Comparison of ENCODE assay signal across 8 mouse cellular contexts in the genomic region with DNA sequence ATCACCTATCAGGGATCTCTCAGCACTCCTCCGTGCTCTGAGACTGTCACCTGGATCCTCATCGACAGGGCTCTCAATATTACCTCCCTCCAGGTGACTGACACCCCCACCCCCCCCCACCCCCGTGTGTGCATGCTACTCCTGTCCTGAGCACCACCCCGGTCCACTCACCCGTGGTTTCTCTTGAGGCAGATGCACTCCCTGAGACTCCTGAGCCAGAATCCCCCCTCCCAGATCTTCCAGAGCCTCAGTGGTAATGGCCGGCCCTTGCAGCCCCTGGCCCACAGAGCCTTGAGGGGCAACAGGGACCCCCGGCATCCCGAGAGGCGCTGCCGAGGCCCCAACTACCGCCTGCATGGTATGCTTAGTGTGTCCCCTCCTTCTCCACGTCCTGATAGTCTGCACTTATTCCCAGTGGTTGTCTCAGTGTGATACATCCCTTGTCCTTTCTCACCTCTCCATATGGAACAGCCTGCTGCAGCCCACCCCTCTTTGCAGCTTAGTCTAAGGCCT. TPM values are rescaled to one million over a fixed set of nuclear protein-coding genes. Genes with fewer than 3 reads are reported as not detected.
A peak's percentile ranks its signal among the peaks of the same experiment; 100 is the strongest.
DNase-seq lines count a peak whose midpoint lies in the region; ATAC-seq and TF ChIP-seq lines count a peak whose summit lies in the region.

No protein-coding gene starts in this region.

- peak overlapping the region; percentile 98 for H3K4me2 ChIP-seq in lung, embryonic 15.5 days

- TF ChIP-seq CTCF in small intestine, adult 2 months (IDR thresholded peaks at IDR 0.05; ENCODE audit: extremely low read depth, insufficient read length, insufficient replicate concordance, low read depth, low read length) = no peak

- peak overlapping the region; percentile 79 for H3K27ac ChIP-seq in lung, embryonic 15.5 days
- H3K27ac ChIP-seq in limb, embryonic 10.5 days = peak overlapping the region; percentile 88
- peak overlapping the region; percentile 86 for H3K27ac ChIP-seq in small intestine, adult 2 months (ENCODE audit: insufficient read depth, low read depth, low read length)

- peaks cover 58% of the 10 kb centered on the region for H3K4me1 ChIP-seq in lung, embryonic 15.5 days
- peaks cover 74% of the 10 kb centered on the region for H3K4me1 ChIP-seq in limb, embryonic 10.5 days
- peaks cover 24% of the 10 kb centered on the region for H3K4me1 ChIP-seq in small intestine, adult 2 months (ENCODE audit: control insufficient read depth, insufficient read depth, insufficient read length, low read length)

- H3K4me3 ChIP-seq in lung, embryonic 15.5 days = peak overlapping the region; percentile 40
- H3K4me3 ChIP-seq in limb, embryonic 10.5 days = peak overlapping the region; percentile 81
- H3K4me3 ChIP-seq in small intestine, adult 2 months (ENCODE audit: low read depth, low read length) = no peak overlapping the region

- ATAC-seq in lung, embryonic 15.5 days (ENCODE audit: borderline replicate concordance, extremely low read depth, low FRiP score, low TSS enrichment) = no peak

- WGBS in lung, embryonic 15.5 days = 33% methylated on average over 12 of the region's 12 CpGs
- WGBS in limb, embryonic 10.5 days = 40% methylated on average over 12 of the region's 12 CpGs
- WGBS in small intestine, adult 2 months = 40% methylated on average over 12 of the region's 12 CpGs

- H3K9me3 ChIP-seq in lung, embryonic 15.5 days = no peaks in the 10 kb centered on the region
- H3K9me3 ChIP-seq in limb, embryonic 10.5 days (replicated peaks) = no peaks in the 10 kb centered on the region

- peak; percentile 3 for DNase-seq in adrenal gland, postnatal 10 days
- no peak for DNase-seq in adrenal gland, postnatal 14 days
- no peak for DNase-seq in lung, postnatal 36 days
- no peak for DNase-seq in limb, embryonic 10.5 days (ENCODE audit: low spot score)
- no peak for DNase-seq in T-cell, adult 2 months (ENCODE audit: low spot score)
- no peak for DNase-seq in left cerebral cortex, adult 11 months (ENCODE audit: low spot score)

- no peaks in the 10 kb centered on the region for H3K36me3 ChIP-seq in lung, embryonic 15.5 days
- H3K36me3 ChIP-seq in limb, embryonic 10.5 days = no peaks in the 10 kb centered on the region
- H3K36me3 ChIP-seq in small intestine, adult 2 months (ENCODE audit: control insufficient read depth, insufficient read depth, low read length) = peaks cover 6% of the 10 kb centered on the region; the same call in 1 of the 2 replicates

- TF ChIP-seq POLR2A in small intestine, adult 2 months (IDR thresholded peaks at IDR 0.05; ENCODE audit: low read depth, low read length) = no peak

- peaks cover 29% of the 10 kb centered on the region for H3K27me3 ChIP-seq in lung, embryonic 15.5 days
- peaks cover 30% of the 10 kb centered on the region for H3K27me3 ChIP-seq in limb, embryonic 10.5 days (ENCODE audit: low read depth, poor library complexity, severe bottlenecking)
- peaks cover 17% of the 10 kb centered on the region for H3K27me3 ChIP-seq in small intestine, adult 2 months (ENCODE audit: control insufficient read depth, insufficient read depth, low read length)

- H3K9ac ChIP-seq in lung, embryonic 15.5 days = peak overlapping the region; percentile 18; the same call in 1 of the 2 replicates

RNA-seq across cellular contexts. Expression of a gene that starts 1.3 kb away (rescaled TPM):
- total RNA-seq in adrenal gland, postnatal 10 days (2021) = 10 to 100 TPM; 21.4 to 62.3 TPM
- total RNA-seq in adrenal gland, postnatal 14 days (2021) = 31.2 and 46.3 TPM in 2 replicates
- 2.7 and 3.1 TPM in 2 replicates for polyA plus RNA-seq in lung, embryonic 15.5 days (2015; fragmentation: Nextera tagmentation; extraction: Ambion mirVana)
- 3.7 and 4.7 TPM in 2 replicates for polyA plus RNA-seq in limb, embryonic 10.5 days (2016; fragmentation: Nextera tagmentation; extraction: Ambion mirVana)
- polyA plus RNA-seq in small intestine, adult 2 months (2012; rRNA removed) = 8.9 and 13.1 TPM in 2 replicates

RNA-seq across cellular contexts. Expression of a gene that starts 3.9 kb away (rescaled TPM):
- 10 to 100 TPM in 1 of 2 experiments, 1 to 10 TPM in 1; 7.6 to 14.5 TPM for total RNA-seq in adrenal gland, postnatal 10 days (2021)
- 10.5 and 16.9 TPM in 2 replicates for total RNA-seq in adrenal gland, postnatal 14 days (2021)
- 2.4 and 4.6 TPM in 2 replicates for polyA plus RNA-seq in lung, embryonic 15.5 days (2015; fragmentation: Nextera tagmentation; extraction: Ambion mirVana)
- polyA plus RNA-seq in limb, embryonic 10.5 days (2016; fragmentation: Nextera tagmentation; extraction: Ambion mirVana) = 2.2 and 4.9 TPM in 2 replicates
- 2.1 and 2.3 TPM in 2 replicates for polyA plus RNA-seq in small intestine, adult 2 months (2012; rRNA removed)

RNA-seq across cellular contexts. Expression of a gene that starts 9.4 kb away (rescaled TPM):
- under 1 TPM; 0.21 to 0.30 TPM for total RNA-seq in adrenal gland, postnatal 10 days (2021)
- 0.22 and 0.41 TPM in 2 replicates for total RNA-seq in adrenal gland, postnatal 14 days (2021)
- polyA plus RNA-seq in lung, embryonic 15.5 days (2015; fragmentation: Nextera tagmentation; extraction: Ambion mirVana) = 0.21 and 0.42 TPM in 2 replicates
- 0.54 and 0.83 TPM in 2 replicates for polyA plus RNA-seq in limb, embryonic 10.5 days (2016; fragmentation: Nextera tagmentation; extraction: Ambion mirVana)
- polyA plus RNA-seq in small intestine, adult 2 months (2012; rRNA removed) = 0.14 and 0.22 TPM in 2 replicates

RNA-seq across cellular contexts. Expression of a gene that starts 11.7 kb away (rescaled TPM):
- total RNA-seq in adrenal gland, postnatal 10 days (2021) = 1,000 to 10,000 TPM; 1,029 to 1,042 TPM
- 927 and 1,052 TPM in 2 replicates for total RNA-seq in adrenal gland, postnatal 14 days (2021)
- polyA plus RNA-seq in lung, embryonic 15.5 days (2015; fragmentation: Nextera tagmentation; extraction: Ambion mirVana) = 1,016 and 1,098 TPM in 2 replicates
- polyA plus RNA-seq in limb, embryonic 10.5 days (2016; fragmentation: Nextera tagmentation; extraction: Ambion mirVana) = 1,218 and 1,459 TPM in 2 replicates
- polyA plus RNA-seq in small intestine, adult 2 months (2012; rRNA removed) = 820 and 1,370 TPM in 2 replicates

RNA-seq across cellular contexts. Expression of a gene that starts 14.2 kb away (rescaled TPM):
- total RNA-seq in adrenal gland, postnatal 10 days (2021) = 10 to 100 TPM; 28.0 to 28.8 TPM
- 32.3 and 34.4 TPM in 2 replicates for total RNA-seq in adrenal gland, postnatal 14 days (2021)
- 26.4 and 26.5 TPM in 2 replicates for polyA plus RNA-seq in lung, embryonic 15.5 days (2015; fragmentation: Nextera tagmentation; extraction: Ambion mirVana)
- polyA plus RNA-seq in limb, embryonic 10.5 days (2016; fragmentation: Nextera tagmentation; extraction: Ambion mirVana) = 45.5 and 49.3 TPM in 2 replicates
- 87.3 and 164 TPM in 2 replicates for polyA plus RNA-seq in small intestine, adult 2 months (2012; rRNA removed)
